Mouse (Mus musculus) thymus, adult 2 months (tissue): ENCODE measurements around the gene Naa38. TPM values are rescaled to one million over a fixed set of nuclear protein-coding genes. Genes with fewer than 3 reads are reported as not detected.

Experiments
- DNase-seq: peaks from one replicate; pipeline ENCODE4 v3.0.0; 2021
- H3K27ac ChIP-seq: fragments of 200-500 bp; 2 replicates; pipeline ENCODE4 v1.5.1; 2012; ENCODE audit warnings: low read length, control low read depth; ENCODE audit not compliant: control insufficient read depth, insufficient read depth
- H3K27me3 ChIP-seq: fragments of 200-500 bp; 2 replicates; pipeline ENCODE4 v1.6.1; 2012; ENCODE audit warnings: mild to moderate bottlenecking, low read length, moderate library complexity, mixed read lengths; ENCODE audit not compliant: control insufficient read depth, insufficient read depth
- H3K36me3 ChIP-seq: fragments of 200-500 bp; 2 replicates; pipeline ENCODE4 v1.6.1; 2012; ENCODE audit warnings: mild to moderate bottlenecking, low read length, moderate library complexity; ENCODE audit not compliant: control insufficient read depth, insufficient read depth
- H3K4me1 ChIP-seq: fragments of 200-500 bp; replicated peaks from 2 replicates; pipeline ENCODE4 v1.6.1; 2012; ENCODE audit warnings: low read length; ENCODE audit not compliant: control insufficient read depth, insufficient read depth
- H3K4me3 ChIP-seq: fragments of 200-500 bp; 2 replicates; pipeline ENCODE4 v1.5.1; 2012; ENCODE audit warnings: mild to moderate bottlenecking, low read length, control low read depth, moderate library complexity; ENCODE audit not compliant: control insufficient read depth, insufficient read depth
- CTCF ChIP-seq: fragments of 200-500 bp; IDR thresholded peaks from 2 replicates; pipeline ENCODE4 v1.5.1; 2012; ENCODE audit warnings: mild to moderate bottlenecking, control low read depth, low read length, moderate library complexity, borderline replicate concordance; ENCODE audit not compliant: control insufficient read depth, poor library complexity, insufficient read depth; ENCODE audit errors: extremely low read depth
- POLR2A ChIP-seq: fragments of 200-500 bp; IDR thresholded peaks from 2 replicates; pipeline ENCODE4 v1.6.1; 2012; ENCODE audit warnings: mild to moderate bottlenecking, low read length, control low read depth, moderate library complexity; ENCODE audit not compliant: control insufficient read depth, poor library complexity, insufficient read depth; ENCODE audit errors: extremely low read depth
- WGBS: fragments of 180-500 bp; shearing (Covaris S2); methylation state at CpG from one replicate; pipeline ENCODE4 v1.1.7; 2018; 5-methylcytosine and 5-hydroxymethylcytosine counted together
- polyA plus RNA-seq: library from polyadenylated mRNA; depleted of rRNA; stranded (reverse); fragments of >200 nt; gene quantifications from 2 replicates; pipeline ENCODE4 v1.2.3, GENCODE M21; 2012

Naa38 gene
- polyA plus RNA-seq, 1 experiment: 170 TPM

GRCm38 (mm10) chr11:69373223-69373965 lies 21.9 kb upstream of the Naa38 start:
- no peak for DNase-seq
- H3K4me1 ChIP-seq: peaks cover 18% of the 10 kb centered on the region
- TF ChIP-seq CTCF: no peak
- TF ChIP-seq POLR2A: no peak
- H3K4me3 ChIP-seq: no peak overlapping the region
- H3K36me3 ChIP-seq: no peaks in the 10 kb centered on the region
- 97% methylated on average over 16 of the region's 16 CpGs for WGBS
- no peak overlapping the region for H3K27ac ChIP-seq
- H3K27me3 ChIP-seq: no peaks in the 10 kb centered on the region

DNA sequence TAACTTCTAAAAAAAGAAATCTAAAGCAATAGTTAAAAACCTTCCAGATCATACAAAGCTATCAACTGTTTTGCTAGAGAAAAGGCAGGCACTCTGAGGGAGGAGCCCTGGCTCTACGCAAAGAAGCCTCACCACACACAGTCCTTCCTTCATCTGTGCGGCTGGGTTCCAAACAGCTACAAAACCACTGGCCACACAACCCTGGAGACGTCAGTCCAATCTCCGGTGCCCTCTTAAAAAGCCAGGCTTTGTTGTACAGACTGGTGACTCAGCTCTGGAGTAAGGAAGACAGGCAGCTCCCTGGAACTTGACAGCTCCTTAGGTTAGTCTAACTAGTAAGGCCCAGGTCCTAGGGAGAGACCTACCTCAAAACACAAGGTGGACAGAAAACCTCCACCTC lies 19.6 kb upstream of the Naa38 start:
- WGBS: 44% methylated on average over 4 of the region's 4 CpGs
- no peak overlapping the region for H3K4me3 ChIP-seq
- TF ChIP-seq CTCF (no peak), POLR2A (no peak)
- H3K4me1 ChIP-seq: peaks cover 16% of the 10 kb centered on the region
- no peak overlapping the region for H3K27ac ChIP-seq
- DNase-seq: no peak
- no peaks in the 10 kb centered on the region for H3K36me3 ChIP-seq
- H3K27me3 ChIP-seq: no peaks in the 10 kb centered on the region

GRCm38 (mm10) chr11:69377766-69378165 lies 17.5 kb upstream of the Naa38 start:
- H3K27me3 ChIP-seq: no peaks in the 10 kb centered on the region
- H3K4me3 ChIP-seq: no peak overlapping the region
- no peak overlapping the region for H3K27ac ChIP-seq
- TF ChIP-seq CTCF: no peak
- no peak for TF ChIP-seq POLR2A
- no peak for DNase-seq
- H3K36me3 ChIP-seq: no peaks in the 10 kb centered on the region
- H3K4me1 ChIP-seq: peaks cover 3% of the 10 kb centered on the region; the same call in 1 of the 2 replicates
- 41% methylated on average over 3 of the region's 3 CpGs for WGBS

- Histone ChIP-seq H3K36me3 (no peaks in the 10 kb centered on the region), H3K27ac (no peak overlapping the region), H3K27me3 (no peaks in the 10 kb centered on the region), H3K4me1 (peaks cover 3% of the 10 kb centered on the region; the same call in 1 of the 2 replicates), H3K4me3 (no peak overlapping the region)
- TF ChIP-seq CTCF: no peak
- TF ChIP-seq POLR2A: no peak
- DNase-seq: no peak
- WGBS: 86% methylated on average over 3 of the region's 3 CpGs
Measured at GRCm38 (mm10) chr11:69379600-69379999, 15.7 kb upstream of the Naa38 start.

DNA sequence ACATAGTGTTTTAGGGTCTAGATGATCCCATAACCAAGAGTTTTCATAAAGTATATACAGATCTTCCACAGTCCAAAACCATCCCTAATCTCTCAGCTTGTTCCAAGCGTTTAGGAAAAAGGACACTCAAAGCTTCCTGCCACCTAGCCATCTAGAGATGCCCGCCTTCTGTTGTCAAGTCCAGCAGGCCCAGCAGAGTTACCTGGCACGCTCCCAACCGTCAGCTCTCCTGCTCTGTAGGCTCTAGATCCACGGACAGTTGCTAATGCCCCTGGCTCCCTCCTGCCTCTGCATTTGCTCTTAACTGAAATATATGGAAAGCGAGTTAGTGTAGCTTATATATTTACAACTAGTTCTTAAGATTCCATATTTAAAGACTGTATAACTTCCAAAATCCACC lies 13.9 kb upstream of the Naa38 start:
- Histone ChIP-seq H3K36me3 (no peaks in the 10 kb centered on the region), H3K27ac (no peak overlapping the region), H3K4me3 (no peak overlapping the region), H3K4me1 (no peaks in the 10 kb centered on the region), H3K27me3 (no peaks in the 10 kb centered on the region)
- 92% methylated on average over 6 of the region's 6 CpGs for WGBS
- no peak for TF ChIP-seq POLR2A
- no peak for TF ChIP-seq CTCF
- no peak for DNase-seq

GRCm38 (mm10) chr11:69382478-69383105 lies 12.7 kb upstream of the Naa38 start:
- Histone ChIP-seq H3K27me3 (no peaks in the 10 kb centered on the region), H3K4me1 (no peaks in the 10 kb centered on the region), H3K36me3 (no peaks in the 10 kb centered on the region), H3K4me3 (no peak overlapping the region), H3K27ac (no peak overlapping the region)
- no peak for DNase-seq
- no peak for TF ChIP-seq CTCF
- no peak for TF ChIP-seq POLR2A
- 86% methylated on average over 10 of the region's 10 CpGs for WGBS

DNA sequence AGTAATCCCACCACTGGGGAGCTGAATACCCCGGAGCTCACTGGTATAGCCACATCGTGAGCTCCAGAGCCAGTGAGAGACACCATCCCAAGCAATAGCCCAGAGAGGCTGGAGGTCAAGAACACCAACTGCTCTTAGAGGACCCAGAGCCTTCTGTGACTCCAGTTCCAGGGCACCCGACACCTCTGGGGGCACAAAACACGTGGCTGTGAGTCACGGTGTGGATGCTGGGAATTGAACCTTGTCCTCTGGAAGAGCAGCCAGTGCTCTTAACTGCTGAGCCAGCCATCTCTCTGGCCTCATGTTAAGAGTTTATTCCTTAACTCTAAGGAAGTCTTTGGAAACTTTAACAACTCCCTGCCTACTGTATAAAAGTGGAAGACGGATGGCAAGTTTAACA lies 10.3 kb upstream of the Naa38 start:
- Histone ChIP-seq H3K4me3 (no peak overlapping the region), H3K36me3 (no peaks in the 10 kb centered on the region), H3K27me3 (no peaks in the 10 kb centered on the region), H3K4me1 (no peaks in the 10 kb centered on the region), H3K27ac (no peak overlapping the region)
- no peak for DNase-seq
- no peak for TF ChIP-seq CTCF
- TF ChIP-seq POLR2A: no peak
- 94% methylated on average over 6 of the region's 6 CpGs for WGBS
